Mouse (Mus musculus) stomach, postnatal 0 days (tissue): Measurements from ENCODE around the gene Olfr1136. TPM values are rescaled to one million over a fixed set of nuclear protein-coding genes. Genes with fewer than 3 reads are reported as not detected.

Experiments
- ATAC-seq: fragments of 200-750 bp; cut with Nextera tagmentation; 2 replicates; pipeline ENCODE4 v1.8.0; 2017; ENCODE audit not compliant: low FRiP score, low TSS enrichment
- DNase-seq: peaks from one replicate; pipeline ENCODE4 v3.0.0-alpha.2; 2016; ENCODE audit warnings: low spot score
- H3K27ac ChIP-seq: fragments of 300-500 bp; sonication (generic); replicated peaks from 2 replicates; pipeline ENCODE4 v1.5.1; 2014; ENCODE audit warnings: mild to moderate bottlenecking, control low read depth
- H3K27me3 ChIP-seq: fragments of 300-500 bp; sonication (generic); 2 replicates; pipeline ENCODE4 v1.6.1; 2014; ENCODE audit warnings: low read length; ENCODE audit not compliant: control insufficient read depth, insufficient read depth
- H3K36me3 ChIP-seq: fragments of 300-500 bp; sonication (generic); 2 replicates; pipeline ENCODE4 v1.6.1; 2014; ENCODE audit warnings: low read length, mixed read lengths; ENCODE audit not compliant: control insufficient read depth, insufficient read depth
- H3K4me1 ChIP-seq: fragments of 300-500 bp; sonication (generic); replicated peaks from 2 replicates; pipeline ENCODE4 v1.6.1; 2014; ENCODE audit warnings: antibody characterized with exemption; ENCODE audit not compliant: control insufficient read depth, insufficient read depth
- H3K4me2 ChIP-seq: fragments of 300-500 bp; sonication (generic); replicated peaks from 2 replicates; pipeline ENCODE4 v1.6.1; 2014; ENCODE audit warnings: low read depth, mild to moderate bottlenecking, control low read depth, moderate library complexity
- H3K4me3 ChIP-seq: fragments of 300-500 bp; sonication (generic); 2 replicates; pipeline ENCODE4 v1.5.1; 2014; ENCODE audit warnings: low read depth, low read length, control low read depth
- H3K9ac ChIP-seq: fragments of 300-500 bp; sonication (generic); 2 replicates; pipeline ENCODE4 v1.6.1; 2014; ENCODE audit warnings: mild to moderate bottlenecking, low read length, control low read depth, mixed read lengths
- H3K9me3 ChIP-seq: fragments of 300-500 bp; sonication (generic); 2 replicates; pipeline ENCODE4 v1.6.1; 2016; ENCODE audit warnings: low read length; ENCODE audit not compliant: control insufficient read depth
- CTCF ChIP-seq: IDR thresholded peaks from 2 replicates; pipeline ENCODE4 v1.5.1; 2016; ENCODE audit warnings: antibody characterized with exemption, low read depth, mild to moderate bottlenecking, moderate library complexity
- EP300 ChIP-seq: optimal IDR thresholded peaks from 2 replicates; pipeline ENCODE3; 2016; ENCODE audit warnings: antibody characterized with exemption
- polyA plus RNA-seq: library from polyadenylated mRNA; unstranded; fragments of >200 nt; fragmentation: Nextera tagmentation; extraction: Ambion mirVana; gene quantifications from 2 replicates; pipeline ENCODE4 v1.2.1, GENCODE M21; 2015

The Olfr1136 gene
- polyA plus RNA-seq, 1 experiment from 2014 or later = not detected

GRCm38 (mm10) chr2:87647274-87647673, 46.5 kb downstream of the Olfr1136 start, which contains the start of gene Olfr1133:
Olfr1133 (minus strand) TSS chr2:87647374.
- Histone ChIP-seq H3K4me3 (no peak within 1 kb of the TSS), H3K27me3 (no peaks in the 10 kb centered on the region), H3K4me2 (no peak within 1 kb of the TSS), H3K9ac (no peak within 1 kb of the TSS), H3K9me3 (no peaks in the 10 kb centered on the region), H3K36me3 (no peaks in the 10 kb centered on the region), H3K27ac (no peak within 1 kb of the TSS), H3K4me1 (no peaks in the 10 kb centered on the region)
- no peak for TF ChIP-seq CTCF
- no peak for TF ChIP-seq EP300
- DNase-seq (no peak), ATAC-seq (no peak)

Other genes with a start within 250 kb of the Olfr1136 start
- not detected in 2 replicates for gene Olfr1126, start 240.0 kb downstream of the Olfr1136 start, polyA plus RNA-seq
- not detected in 2 replicates for gene Pramel7, start 196.9 kb downstream of the Olfr1136 start, polyA plus RNA-seq
- gene Pramel6, start 187.4 kb downstream of the Olfr1136 start, polyA plus RNA-seq = not detected in 2 replicates
- not detected in 2 replicates for gene Olfr153, start 162.2 kb downstream of the Olfr1136 start, polyA plus RNA-seq
- not detected in 2 replicates for gene Olfr1128, start 148.4 kb downstream of the Olfr1136 start, polyA plus RNA-seq
- gene Olfr1129, start 120.0 kb downstream of the Olfr1136 start, polyA plus RNA-seq = not detected in 2 replicates
- not detected in 2 replicates for gene Olfr1130, start 87.7 kb downstream of the Olfr1136 start, polyA plus RNA-seq
- not detected in 2 replicates for gene Olfr1131, start 66.8 kb downstream of the Olfr1136 start, polyA plus RNA-seq
- gene Olfr1132, start 56.4 kb downstream of the Olfr1136 start, polyA plus RNA-seq = not detected in 2 replicates
- gene Olfr1133, start 46.6 kb downstream of the Olfr1136 start, polyA plus RNA-seq = not detected in 2 replicates
- gene Olfr1134, start 35.5 kb downstream of the Olfr1136 start, polyA plus RNA-seq = not detected in 2 replicates
- gene Olfr1135, start 20.3 kb downstream of the Olfr1136 start, polyA plus RNA-seq = not detected in 2 replicates
- not detected in 2 replicates for gene Olfr1137, start 19.2 kb upstream of the Olfr1136 start, polyA plus RNA-seq
- not detected in 2 replicates for gene Olfr1138, start 46.0 kb upstream of the Olfr1136 start, polyA plus RNA-seq
- not detected in 2 replicates for gene Olfr1140, start 49.8 kb upstream of the Olfr1136 start, polyA plus RNA-seq
- gene Olfr1141, start 60.0 kb upstream of the Olfr1136 start, polyA plus RNA-seq = not detected in 2 replicates
- not detected in 2 replicates for gene Olfr152, start 85.5 kb upstream of the Olfr1136 start, polyA plus RNA-seq
- gene Olfr1143, start 106.6 kb upstream of the Olfr1136 start, polyA plus RNA-seq = not detected in 2 replicates
- not detected in 2 replicates for gene Olfr1145, start 115.9 kb upstream of the Olfr1136 start, polyA plus RNA-seq
- not detected in 2 replicates for gene Olfr1148, start 136.6 kb upstream of the Olfr1136 start, polyA plus RNA-seq
- gene Olfr1150-ps1, start 150.0 kb upstream of the Olfr1136 start, polyA plus RNA-seq = not detected in 2 replicates
- gene Olfr1151, start 161.9 kb upstream of the Olfr1136 start, polyA plus RNA-seq = not detected in 2 replicates
- gene Olfr1152, start 172.5 kb upstream of the Olfr1136 start, polyA plus RNA-seq = not detected in 2 replicates
- gene Olfr1153, start 201.0 kb upstream of the Olfr1136 start, polyA plus RNA-seq = 0.10 TPM in 1 of 2 replicates, not detected in the other
- not detected in 2 replicates for gene Olfr1154, start 211.2 kb upstream of the Olfr1136 start, polyA plus RNA-seq